Mouse (Mus musculus): Measurements from ENCODE around the gene Tial1.
A peak's percentile ranks its signal among the peaks of the same experiment; 100 is the strongest.

The Tial1 gene

DNA sequence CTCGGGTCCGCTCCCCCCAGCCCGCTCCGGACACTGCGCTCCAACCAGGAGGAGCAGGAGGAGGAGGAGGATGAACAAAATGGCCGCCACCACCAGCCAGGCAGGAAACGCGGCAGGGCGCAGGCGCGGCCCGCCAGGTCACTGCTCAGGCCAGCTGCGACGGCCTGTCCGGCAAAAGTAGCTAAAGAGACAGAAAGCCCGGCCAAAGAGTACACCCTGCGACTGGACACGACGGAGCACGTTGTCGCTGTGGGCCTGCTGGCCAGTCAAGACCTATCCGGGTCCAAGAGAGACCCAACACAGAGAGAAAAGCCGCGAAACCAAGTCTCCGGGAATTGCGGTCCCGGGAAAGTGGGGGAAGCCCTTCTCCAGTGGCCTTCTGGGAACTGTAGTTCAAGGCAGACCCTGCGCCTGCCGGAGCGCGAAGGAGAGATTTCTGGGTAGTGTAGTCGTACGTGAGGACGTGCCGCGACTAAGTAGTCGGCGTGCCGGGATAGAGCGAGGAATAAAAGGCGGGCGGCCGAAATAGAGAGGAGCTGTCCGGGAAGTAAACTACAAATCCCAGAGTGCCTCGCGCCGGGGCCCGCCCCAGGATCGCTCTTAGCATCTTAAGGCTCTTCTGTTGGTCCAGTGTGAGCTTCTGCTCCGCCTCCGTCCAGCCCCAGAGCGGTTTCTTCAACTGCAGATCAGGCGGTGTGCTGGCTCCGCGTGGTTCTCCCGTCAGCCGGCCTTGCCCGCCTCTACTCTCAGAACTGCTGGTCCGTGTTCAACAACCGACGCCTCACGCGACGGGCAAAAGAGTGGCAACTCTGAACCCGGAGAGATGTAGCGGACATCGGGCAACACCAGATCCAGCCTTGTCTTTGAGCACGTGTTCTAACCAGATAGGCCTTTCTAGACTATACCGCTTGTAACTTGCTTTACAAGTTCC lies at the start of gene Tial1:
Gene Tial1, minus strand, starts transcription at position 433 of the 931 bp plus-strand sequence.
- DNase-seq (ENCODE audit: low spot score in 2 of 2) = peak; percentile 94 to 98

DNA sequence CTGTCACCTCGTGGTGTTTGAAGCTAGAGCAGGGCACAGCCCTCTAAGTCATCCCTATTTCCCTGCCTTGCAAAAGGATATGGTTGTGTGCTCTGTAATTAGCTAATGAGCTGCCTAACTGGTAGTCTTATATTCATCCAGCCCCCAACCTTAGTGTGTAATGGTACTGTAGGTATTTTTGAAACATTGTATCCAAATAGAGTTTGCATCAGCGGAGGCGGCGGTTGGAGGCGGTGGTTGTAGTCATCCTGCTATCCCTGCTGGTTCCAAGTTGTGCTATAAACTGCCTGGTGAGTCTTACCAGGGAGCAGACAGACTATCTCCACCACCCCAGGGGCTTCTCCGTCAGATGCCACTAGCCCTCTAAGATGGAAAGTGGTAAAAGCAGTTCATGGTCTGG lies 42.6 kb upstream of the Tial1 start:
- DNase-seq (ENCODE audit: low spot score in 2 of 2) = no peak

DNA sequence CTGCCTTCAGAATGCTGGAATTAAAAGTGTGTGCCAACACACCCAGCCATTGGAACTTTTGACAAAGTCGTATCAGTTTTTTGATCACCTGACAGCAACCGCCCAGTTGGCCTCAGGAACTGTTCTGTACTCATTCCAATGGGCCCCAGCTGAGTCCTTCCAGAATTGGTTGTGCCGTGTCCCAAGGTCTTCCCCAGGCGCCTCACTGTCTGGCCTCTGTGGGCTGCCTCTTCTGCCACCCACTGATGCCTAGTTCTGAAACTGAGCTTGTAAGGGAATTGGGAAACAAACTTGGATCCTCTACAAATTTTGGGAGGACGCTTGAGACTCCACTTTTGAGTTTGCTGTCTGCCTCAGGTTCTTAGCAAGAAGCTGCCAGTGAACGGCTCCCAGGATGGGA lies 38.3 kb upstream of the Tial1 start:
- no peak for DNase-seq (ENCODE audit: low spot score in 2 of 2)

DNA sequence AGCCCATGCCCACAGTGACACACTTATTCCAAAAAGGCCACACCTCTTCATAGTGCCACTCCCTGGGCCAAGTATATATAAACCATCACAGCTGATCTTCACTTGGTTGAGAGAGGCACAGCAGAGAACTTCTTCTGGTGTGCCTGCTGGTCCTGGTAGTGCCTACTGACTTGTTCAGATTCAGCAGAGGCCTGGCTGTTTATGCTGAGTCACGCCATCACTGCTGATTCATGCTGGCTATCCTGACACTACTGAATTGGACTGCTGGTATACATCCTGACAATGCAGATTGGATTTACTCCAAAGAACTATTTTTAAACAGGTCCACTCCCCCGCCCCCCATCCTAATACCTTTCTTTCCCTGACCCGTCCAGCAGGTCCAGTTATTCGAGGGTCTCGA lies 33.0 kb upstream of the Tial1 start:
- no peak for DNase-seq (ENCODE audit: low spot score in 2 of 2)

DNA sequence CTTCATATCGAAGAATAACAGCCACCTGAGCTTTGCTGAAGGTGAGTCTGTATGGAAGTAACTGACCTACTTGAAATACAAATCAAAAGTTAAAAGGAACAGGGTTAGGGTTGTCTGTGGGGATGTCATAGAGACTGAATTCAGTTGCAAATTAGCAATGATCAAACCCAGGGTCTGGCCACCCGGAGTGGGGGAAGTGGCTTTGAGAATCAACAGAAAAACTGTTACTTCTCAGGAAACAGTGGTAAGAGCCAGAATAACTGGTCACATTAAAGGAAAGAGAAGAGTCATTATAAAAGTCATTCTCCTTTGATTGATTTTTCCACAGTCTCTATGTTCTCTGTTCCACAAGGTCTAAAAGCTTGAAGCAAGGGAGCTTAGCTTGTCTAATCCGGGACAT lies 27.5 kb upstream of the Tial1 start:
- no peak for DNase-seq (ENCODE audit: low spot score in 2 of 2)

DNA sequence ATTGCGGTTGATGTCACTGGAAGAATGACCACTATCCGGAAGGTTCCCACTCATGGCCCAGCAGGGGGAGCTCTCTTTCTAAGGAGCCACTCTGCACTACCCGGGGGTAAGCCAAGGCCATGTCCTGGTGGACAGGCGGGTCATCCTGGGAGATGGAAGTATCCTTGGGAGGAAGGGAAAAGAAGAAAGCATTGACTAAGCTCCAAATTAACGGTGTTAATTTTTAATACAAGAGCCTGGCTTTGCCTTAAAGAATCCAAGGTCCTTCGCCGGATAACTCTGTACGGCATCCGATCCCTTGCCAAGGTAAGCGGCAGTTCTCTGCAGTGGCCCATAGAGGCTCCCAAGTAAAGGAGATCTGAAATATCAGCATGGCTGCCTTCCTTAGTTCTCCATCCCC lies 12.8 kb upstream of the Tial1 start:
- DNase-seq (ENCODE audit: low spot score in 2 of 2) = peak; percentile 63 to 67

DNA sequence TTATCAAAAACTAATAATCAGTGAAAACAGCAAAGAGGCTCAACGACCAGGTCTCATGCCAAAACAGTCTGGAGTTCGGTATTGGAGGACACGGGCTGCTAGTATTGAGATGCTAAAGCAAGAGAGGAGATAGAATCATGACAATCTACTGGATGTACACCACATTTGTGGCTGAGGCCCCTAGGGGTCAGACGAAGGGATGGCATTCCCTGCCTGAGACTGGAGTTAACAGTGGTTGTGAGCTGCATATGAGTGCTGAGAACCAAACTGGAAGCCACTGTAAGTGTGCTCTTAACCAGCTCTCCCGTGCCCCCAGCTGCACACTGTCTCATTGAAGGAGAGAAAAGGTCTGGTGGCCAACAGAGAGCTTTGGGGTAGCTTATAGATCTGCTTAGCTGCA lies 889 bp upstream of the Tial1 start:
- DNase-seq (ENCODE audit: low spot score in 2 of 2) = no peak

DNA sequence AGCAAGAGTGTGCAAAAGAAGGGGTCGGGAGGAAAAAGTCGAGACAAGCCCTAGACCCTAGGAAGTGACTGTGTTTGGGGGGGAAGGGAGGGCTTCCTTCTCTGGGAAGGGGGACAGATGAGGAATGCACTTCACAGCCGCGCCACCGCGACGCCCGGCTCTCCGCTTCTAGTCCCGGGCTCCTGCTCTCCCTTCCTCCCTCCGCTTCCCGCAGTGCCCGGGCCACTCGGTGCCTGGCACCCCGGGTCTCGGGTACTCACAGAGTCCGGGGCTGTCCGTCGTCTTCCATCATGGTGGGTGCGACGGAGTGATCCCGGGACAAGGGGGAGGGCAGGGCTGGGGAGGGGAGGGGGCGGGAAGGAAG lies 670 bp downstream of the Tial1 start:
- DNase-seq (ENCODE audit: low spot score in 2 of 2) = no peak

DNA sequence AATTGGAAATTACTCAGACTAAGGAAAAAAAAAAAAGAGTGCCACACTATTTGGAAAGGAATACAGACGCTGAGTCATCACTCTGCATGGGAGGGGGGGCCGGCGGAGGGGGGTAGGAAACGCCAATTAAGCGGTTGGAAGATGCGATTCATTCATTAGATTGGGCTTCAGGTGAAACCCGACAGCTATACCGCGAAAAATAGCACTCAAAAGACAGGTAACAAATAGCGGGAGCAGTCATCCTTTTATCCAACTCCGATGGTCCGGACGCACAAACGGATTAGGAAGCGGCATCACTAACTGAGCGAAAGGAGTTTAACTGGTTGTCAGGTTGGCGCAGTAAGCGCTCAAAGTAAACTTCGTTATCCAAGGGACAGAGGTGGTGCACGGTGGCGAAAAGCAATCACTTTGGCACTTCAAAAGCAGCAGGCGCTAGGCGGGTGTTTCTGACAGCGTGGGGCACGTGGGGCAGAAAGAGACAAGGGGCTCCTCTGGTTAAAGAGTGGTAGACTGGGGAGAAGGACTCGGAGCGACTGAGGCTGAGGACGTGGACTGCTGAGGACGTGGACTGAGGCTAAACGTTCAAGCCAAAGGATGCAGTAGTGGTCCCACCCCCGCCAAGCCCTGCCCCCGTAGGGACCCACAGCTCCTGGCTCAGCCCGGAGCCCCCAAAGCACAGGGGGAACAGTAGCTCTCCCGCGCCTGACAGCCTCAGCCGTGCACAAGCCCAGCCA lies 1.2 kb downstream of the Tial1 start:
- DNase-seq (ENCODE audit: low spot score in 2 of 2) = peak; percentile 5 to 61

DNA sequence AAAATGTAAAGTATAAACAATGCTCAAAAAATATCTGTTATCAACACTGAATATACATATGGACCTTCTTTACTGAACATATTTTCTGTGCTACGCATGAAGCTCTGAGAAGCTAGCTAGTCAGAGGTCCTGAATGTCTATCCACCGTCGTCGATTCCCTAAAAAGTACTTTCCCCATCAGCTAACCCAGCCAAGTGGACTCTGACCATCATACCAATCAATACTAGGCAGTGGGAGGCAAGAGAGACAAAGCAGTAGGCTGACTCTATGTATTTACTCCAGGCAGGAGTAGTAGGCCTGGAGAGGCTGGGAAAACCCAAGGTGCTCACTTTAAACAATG lies 1.8 kb downstream of the Tial1 start:
- DNase-seq (ENCODE audit: low spot score in 2 of 2) = no peak

DNA sequence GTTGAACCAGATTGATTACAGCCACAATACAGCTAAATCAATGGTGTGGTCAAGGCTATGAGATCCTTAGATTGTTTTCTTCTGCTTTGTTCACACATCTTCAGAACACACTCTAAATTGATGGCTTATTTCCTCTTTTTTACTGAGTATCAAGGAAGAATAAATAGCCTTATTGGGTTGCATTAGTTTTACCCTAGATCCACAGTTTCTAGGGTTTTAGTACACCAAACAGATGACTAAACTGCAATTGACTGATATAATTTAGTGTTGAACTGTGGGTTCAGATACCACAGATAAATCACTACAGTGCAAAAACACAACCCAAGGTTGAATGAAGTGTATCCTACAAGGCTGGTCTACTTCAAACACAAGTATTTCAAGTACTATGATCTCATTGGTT lies 3.5 kb downstream of the Tial1 start:
- DNase-seq (ENCODE audit: low spot score in 2 of 2) = no peak

DNA sequence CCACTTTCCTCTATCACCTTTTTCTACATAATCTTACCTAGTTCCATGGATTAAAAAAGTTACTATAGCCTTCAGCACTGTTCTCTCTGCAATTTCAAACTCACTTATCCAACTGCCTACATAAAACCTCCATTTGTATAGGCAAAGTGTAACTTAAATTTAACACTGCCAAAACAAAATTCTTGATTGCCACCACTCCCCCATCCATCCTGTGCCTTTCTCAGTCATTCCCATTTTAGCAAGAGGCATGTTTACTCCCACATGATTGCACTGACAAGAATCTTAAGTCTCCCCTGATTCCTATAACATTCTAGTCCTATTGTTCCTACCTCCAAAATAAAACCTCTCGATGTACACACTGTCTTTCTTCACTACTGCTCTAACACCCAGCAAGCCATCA lies 8.8 kb downstream of the Tial1 start:
- no peak for DNase-seq (ENCODE audit: low spot score in 2 of 2)

DNA sequence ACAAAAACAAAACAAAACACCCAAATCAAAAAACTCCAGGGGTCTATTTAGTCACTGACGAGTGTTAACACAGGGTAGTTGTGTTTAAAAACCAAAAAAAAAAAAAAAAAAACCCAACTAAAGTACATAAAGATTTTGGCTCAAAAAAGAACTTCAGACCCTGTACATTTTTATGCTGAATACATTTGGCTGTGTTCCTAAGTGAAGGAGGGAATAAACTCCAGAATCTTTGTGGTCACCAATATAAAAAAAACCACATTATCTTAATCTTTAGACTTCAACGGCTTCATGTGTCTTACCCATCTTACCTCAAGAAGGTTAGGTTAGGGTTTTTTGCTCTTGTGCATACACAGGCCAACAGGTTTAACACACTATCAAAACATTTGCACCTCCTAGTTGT lies 20.9 kb downstream of the Tial1 start:
- no peak for DNase-seq (ENCODE audit: low spot score in 2 of 2)

DNA sequence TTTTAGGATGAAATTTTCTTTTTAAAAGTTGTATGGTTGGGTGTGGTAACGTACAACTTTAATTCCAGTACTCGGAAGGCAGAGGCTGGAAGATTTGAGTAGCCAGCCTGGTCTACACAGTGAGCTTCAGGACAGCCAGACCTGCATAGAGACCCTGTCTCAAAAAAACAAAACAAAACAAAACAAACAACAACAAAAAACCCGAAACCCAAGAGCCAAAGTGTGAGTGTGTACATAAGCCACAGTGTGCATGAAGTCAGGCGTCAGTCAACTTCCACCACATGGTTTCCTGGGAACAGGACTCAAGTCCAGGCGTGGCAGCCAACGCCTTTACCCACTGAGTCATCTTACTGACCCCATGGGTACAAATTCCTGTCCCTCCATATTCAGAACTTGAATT lies 22.3 kb downstream of the Tial1 start:
- DNase-seq (ENCODE audit: low spot score in 2 of 2) = no peak

DNA sequence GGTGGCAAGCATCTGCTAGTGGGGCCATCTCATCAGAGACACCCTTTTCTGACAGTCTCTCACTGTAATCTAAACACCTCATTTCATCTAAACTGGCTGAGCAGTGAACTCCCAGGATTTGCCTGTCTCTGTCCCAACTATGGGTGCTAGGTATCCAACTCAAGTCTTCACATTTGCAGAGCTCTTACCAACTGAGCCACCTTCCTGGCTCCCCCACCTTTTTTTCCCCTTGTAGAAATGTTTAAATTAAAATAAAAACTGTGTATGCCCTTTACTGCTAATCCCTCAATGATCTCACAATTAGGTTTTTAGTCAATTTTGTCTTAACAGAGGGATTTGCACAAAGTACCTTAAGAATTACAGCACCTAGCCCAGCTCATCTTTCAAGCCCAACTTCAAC lies 23.4 kb downstream of the Tial1 start:
- DNase-seq (ENCODE audit: low spot score in 2 of 2) = no peak

DNA sequence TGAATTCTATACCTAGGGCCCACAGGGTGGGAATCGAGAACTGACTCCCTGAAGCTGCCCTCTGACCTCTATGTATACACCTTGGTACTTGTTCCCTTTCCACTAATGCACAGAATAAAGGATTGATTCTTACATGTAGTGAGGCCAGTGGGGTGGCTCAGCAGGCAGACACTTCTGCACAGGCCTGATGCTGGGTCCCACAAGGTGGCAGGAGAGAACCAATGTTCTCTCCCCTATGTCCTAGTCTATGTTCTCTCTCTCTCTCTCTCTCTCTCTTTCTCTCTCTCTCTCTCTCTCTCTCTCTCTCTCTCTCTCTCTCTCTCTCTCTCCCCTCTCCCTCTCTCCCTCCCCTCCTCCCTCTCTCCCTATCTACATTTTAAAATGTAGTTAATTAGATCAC lies 28.3 kb downstream of the Tial1 start:
- DNase-seq (ENCODE audit: low spot score in 2 of 2) = no peak

DNA sequence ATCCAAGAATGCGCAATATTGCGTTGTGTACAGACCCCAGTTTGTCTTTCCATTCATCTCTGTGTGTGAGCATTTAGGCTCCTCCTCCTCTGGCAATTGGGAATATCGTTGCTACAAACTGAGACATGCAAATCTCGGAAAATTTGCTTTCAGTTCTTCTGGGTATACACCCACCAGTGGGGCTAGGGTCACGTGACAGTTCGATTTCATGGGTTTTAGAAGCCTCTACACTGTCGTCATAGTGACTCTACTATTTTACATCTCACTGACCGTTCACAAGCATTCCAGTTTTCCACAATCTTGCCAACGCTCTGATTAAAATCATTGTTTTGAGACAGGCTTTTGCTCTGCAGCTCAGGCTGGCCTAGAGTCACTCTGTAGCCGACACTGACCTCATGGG lies 28.9 kb downstream of the Tial1 start:
- DNase-seq (ENCODE audit: low spot score in 2 of 2) = no peak

DNA sequence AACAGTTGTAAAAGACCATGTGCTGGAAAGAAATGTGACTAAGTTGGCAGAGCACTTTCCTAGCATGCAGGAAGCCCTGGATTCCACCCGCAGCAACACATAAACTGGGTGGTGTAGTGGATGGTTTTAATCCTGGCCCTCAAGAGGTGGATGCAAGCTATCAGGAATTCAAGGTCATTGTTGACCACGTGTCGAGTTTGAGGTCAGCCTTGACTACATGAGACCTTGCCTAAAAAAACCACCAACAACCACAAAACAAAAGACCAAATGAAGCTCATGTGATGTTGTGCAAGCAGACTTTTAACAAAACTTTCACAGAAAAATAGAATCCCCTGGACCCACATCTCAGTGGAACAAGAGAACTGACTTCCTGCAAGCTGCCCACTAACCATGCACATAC lies 39.0 kb downstream of the Tial1 start:
- DNase-seq (ENCODE audit: low spot score in 2 of 2) = no peak

DNA sequence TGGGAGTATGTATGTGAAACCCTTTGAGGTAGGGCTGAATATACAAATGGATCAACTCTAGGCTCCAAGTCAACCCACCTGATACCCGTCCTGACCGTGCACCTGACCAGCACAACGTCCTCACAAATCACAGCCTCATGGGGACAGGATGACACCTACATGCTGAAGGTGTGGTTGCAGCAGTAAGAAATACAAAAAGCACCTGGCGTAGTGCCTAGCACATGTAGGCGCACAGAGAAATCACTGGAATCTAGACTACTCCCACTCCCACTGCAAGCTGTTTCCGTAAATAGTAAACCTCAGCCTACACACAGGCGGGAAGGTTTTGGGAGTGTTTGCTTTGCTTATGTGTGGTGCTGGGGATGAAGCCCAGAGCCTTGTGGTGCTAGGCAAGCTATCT lies 39.8 kb downstream of the Tial1 start:
- DNase-seq (ENCODE audit: low spot score in 2 of 2) = no peak

DNA sequence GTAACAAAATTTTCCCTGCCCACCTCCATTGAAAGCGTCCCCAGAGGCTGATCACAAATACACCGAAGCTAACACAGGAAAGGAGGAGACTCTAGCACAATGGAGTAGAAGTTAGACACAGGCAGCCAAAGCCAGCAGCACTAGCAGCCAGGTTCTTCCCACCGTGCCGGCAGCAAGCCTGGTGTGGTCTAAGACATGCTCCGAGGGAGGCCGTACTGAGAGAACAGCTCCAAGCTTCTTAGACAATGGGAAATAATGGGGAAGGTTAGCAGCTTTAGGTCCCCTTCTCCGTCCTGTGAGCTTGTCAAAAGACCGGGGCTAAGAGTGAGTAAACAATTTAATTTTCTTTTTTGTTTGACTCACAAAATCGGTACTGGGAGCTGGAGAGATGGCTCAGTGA lies 41.8 kb downstream of the Tial1 start:
- DNase-seq (ENCODE audit: low spot score in 2 of 2) = no peak

DNA sequence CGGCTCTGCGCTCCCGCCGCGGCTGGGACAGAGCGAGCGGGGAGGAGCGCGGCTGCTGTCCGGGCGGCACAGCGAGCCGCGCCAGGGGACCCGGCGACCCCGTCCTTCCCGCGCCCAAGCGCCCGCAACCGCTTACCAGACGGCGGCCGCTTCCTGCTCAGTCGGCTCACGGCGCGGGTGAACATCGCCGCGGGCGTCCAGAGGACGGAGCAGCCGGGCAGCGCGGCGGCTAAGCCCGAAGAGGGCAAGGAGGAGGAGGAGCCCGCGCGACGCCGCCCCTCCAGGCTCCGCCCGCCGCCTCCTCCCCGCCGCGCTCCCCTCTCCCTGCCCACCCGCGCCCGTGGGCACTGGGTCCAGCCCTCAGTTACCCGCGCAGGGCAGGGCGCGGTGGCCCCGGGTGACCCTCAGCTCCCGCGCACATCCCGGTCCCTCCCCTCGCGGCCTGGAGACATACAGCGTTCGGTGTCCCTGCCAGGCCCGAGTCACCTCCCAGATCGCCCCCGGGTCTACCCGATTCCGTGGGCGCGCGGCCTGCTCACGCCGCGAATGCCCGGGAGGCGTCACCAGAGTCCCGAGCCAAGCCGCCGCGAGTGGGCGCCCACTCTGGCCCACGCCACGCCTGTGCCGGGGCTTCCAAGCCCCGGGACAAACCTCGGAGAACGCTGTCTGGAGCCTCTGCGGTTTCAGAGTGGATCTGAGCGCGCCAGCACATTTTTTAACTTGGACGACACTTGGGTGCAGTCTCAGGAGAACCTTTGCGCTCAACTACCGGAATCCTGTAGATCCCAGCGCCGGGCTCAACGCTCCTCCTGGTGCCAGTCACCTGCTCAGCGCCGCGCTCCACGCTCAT lies 43.4 kb downstream of the Tial1 start, which contains the start of gene Rgs10:
Gene Rgs10, minus strand, starts transcription at position 829 of the 850 bp plus-strand sequence.
- DNase-seq (ENCODE audit: low spot score in 2 of 2) = peak; percentile 44 to 75

DNA sequence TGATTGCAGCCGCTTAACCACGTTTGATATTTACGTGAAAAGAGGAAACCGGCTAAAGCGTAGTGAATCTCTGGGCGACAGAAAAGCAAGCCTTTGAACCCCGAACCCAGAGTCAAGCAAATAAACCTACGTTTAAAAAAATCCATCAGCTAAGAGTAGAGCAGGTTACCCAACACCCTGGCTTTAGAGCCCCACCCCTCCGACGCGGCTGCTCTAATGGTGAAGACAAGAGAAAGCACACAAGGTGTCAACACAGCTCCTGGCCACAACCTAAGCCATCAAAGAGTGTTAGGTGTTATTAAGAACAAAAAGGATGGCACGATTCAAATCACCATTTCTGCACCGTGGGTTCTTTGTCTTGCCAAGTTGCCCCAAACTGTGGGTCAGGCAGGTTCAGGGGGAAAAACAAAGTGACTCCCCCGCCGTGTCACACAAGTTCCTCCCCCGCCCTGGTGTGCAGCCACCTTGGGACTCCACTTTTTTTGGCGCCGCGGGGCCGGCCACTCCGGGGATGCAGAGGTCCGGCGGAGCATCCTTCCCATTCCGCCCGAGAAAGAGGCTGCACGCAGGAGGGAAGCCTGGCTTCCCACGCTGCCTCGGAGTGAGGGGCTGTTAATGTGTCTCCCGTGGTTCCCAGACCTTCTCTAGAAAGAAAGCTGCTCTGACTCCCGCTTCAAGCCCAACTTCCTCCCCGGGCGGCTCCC lies 44.1 kb downstream of the Tial1 start:
- DNase-seq (ENCODE audit: low spot score in 2 of 2) = no peak

Measured in urinary bladder, adult 18-20 months (tissue).